Comparison of ENCODE assay signal across 9 mouse cellular contexts in the genomic region with DNA sequence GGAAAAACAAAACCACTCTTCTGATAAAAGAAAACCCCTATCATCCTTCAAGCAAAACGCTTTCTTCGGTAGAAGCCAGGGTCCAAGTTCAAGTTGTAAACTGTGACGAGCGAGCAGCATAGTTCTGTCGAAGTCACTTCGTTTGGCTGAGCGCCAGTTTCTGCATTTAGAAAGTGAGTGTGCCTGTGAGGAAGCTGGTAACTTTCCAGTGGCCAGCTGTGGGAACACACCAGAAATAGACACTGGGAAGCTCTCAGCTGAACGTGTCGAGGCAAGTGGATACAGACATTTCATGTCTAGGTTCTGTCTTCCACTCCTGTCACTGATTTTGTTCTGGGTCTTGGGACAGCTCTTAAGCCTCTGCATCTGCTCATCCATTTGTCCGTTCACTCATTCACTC. TPM values are rescaled to one million over a fixed set of nuclear protein-coding genes. Genes with fewer than 3 reads are reported as not detected.
DNase-seq lines count a peak whose midpoint lies in the region; ATAC-seq and TF ChIP-seq lines count a peak whose summit lies in the region.
"Had no signal": no experiment of that assay in that cellular context is flagged by ENCODE, and none has a peak within 500 bp of the region (broad histone marks: within the 10 kb centered on the region; RNA-seq: fewer than 3 reads in every experiment).

No protein-coding gene starts in this region.

- H3K4me3 ChIP-seq in midbrain, postnatal 0 days (ENCODE audit: low read depth, low read length) = no peak overlapping the region
- H3K4me3 ChIP-seq in midbrain, embryonic 13.5 days (replicated peaks) = no peak overlapping the region

- H3K4me1 ChIP-seq in midbrain, postnatal 0 days (ENCODE audit: insufficient read depth, low read length) = no peaks in the 10 kb centered on the region
- no peaks in the 10 kb centered on the region for H3K4me1 ChIP-seq in midbrain, embryonic 13.5 days (replicated peaks)

- TF ChIP-seq CTCF in midbrain, postnatal 0 days (IDR thresholded peaks at IDR 0.05) = no peak

- no peaks in the 10 kb centered on the region for H3K27me3 ChIP-seq in midbrain, postnatal 0 days (ENCODE audit: insufficient read depth, low read length)
- no peaks in the 10 kb centered on the region for H3K27me3 ChIP-seq in midbrain, embryonic 13.5 days

- no peaks in the 10 kb centered on the region for H3K36me3 ChIP-seq in midbrain, postnatal 0 days (ENCODE audit: insufficient read depth, low read length)
- H3K36me3 ChIP-seq in midbrain, embryonic 13.5 days = no peaks in the 10 kb centered on the region

- 78% methylated on average over 10 of the region's 10 CpGs for WGBS in midbrain, postnatal 0 days
- 85% methylated on average over 10 of the region's 10 CpGs for WGBS in midbrain, embryonic 13.5 days

- ATAC-seq in midbrain, postnatal 0 days (ENCODE audit: low FRiP score) = no peak
- no peak for ATAC-seq in midbrain, embryonic 13.5 days

- H3K9me3 ChIP-seq in midbrain, postnatal 0 days (ENCODE audit: low read length) = no peaks in the 10 kb centered on the region
- no peaks in the 10 kb centered on the region for H3K9me3 ChIP-seq in midbrain, embryonic 13.5 days

- DNase-seq in midbrain, postnatal 0 days (ENCODE audit: low spot score) = peak; percentile 65
- peak; percentile 56 to 69 for DNase-seq in frontal cortex, postnatal 25 days (ENCODE audit: low spot score in 2 of 2)
- DNase-seq in heart, postnatal 4 days = peak; percentile 95
- peak; percentile 82 for DNase-seq in left cerebral cortex, adult 11 months (ENCODE audit: low spot score)
- peak; percentile 66 to 78 for DNase-seq in monocyte, adult 2 months (ENCODE audit: low read depth in 1 of 2, low spot score in 2 of 2)
- peak; percentile 60 for DNase-seq in urinary bladder, postnatal 25 days (ENCODE audit: low spot score)
- DNase-seq in cerebellum, adult 8-10 months = no peak

- no peak overlapping the region for H3K9ac ChIP-seq in midbrain, postnatal 0 days (replicated peaks; ENCODE audit: low read length, poor library complexity, severe bottlenecking)
- no peak overlapping the region for H3K9ac ChIP-seq in midbrain, embryonic 13.5 days (replicated peaks)
- H3K9ac ChIP-seq: liver, embryonic 14.5 days had no signal

- no peak overlapping the region for H3K4me2 ChIP-seq in midbrain, postnatal 0 days (ENCODE audit: low read depth, low read length, poor library complexity, severe bottlenecking)
- H3K4me2 ChIP-seq in midbrain, embryonic 13.5 days (replicated peaks) = no peak overlapping the region

- H3K27ac ChIP-seq in midbrain, postnatal 0 days (ENCODE audit: low read depth, low read length) = 0 out of 2 replicates have a peak overlapping the region, but pooled peaks have one; percentile 7
- H3K27ac ChIP-seq in midbrain, embryonic 13.5 days = no peak overlapping the region
- H3K27ac ChIP-seq: liver, embryonic 14.5 days had no signal

RNA-seq across cellular contexts. Expression of gene Ppp1r2, which starts 15.2 kb away (rescaled TPM):
- 63.2 and 73.3 TPM in 2 replicates for total RNA-seq in midbrain, postnatal 0 days (2014; rRNA removed)
- polyA plus RNA-seq in midbrain, postnatal 0 days (2015; fragmentation: Nextera tagmentation; extraction: Ambion mirVana) = 98.8 and 101 TPM in 2 replicates
- 95.4 and 98.6 TPM in 2 replicates for polyA plus RNA-seq in midbrain, embryonic 13.5 days (2015; fragmentation: Nextera tagmentation; extraction: Ambion mirVana)
- 100 to 1,000 TPM; 128 to 132 TPM for total RNA-seq in heart, postnatal 4 days (2021)

RNA-seq across cellular contexts. Expression of gene Apod, which starts 24.3 kb away (rescaled TPM):
- 79.0 and 97.3 TPM in 2 replicates for total RNA-seq in midbrain, postnatal 0 days (2014; rRNA removed)
- 226 and 252 TPM in 2 replicates for polyA plus RNA-seq in midbrain, postnatal 0 days (2015; fragmentation: Nextera tagmentation; extraction: Ambion mirVana)
- 57.5 and 65.5 TPM in 2 replicates for polyA plus RNA-seq in midbrain, embryonic 13.5 days (2015; fragmentation: Nextera tagmentation; extraction: Ambion mirVana)
- under 1 TPM; 0.27 to 0.45 TPM for total RNA-seq in heart, postnatal 4 days (2021)

Comparison
In these comparisons a context has a peak if more than half of its experiments do, and no peak if none do; other contexts are left out.
1. RNA of gene Apod, which starts 24.3 kb away (total RNA-seq): 79.0 to 97.3 TPM in midbrain, postnatal 0 days; 0.27 to 0.45 TPM in heart, postnatal 4 days; every median in the first group is over 10 times any median in the second.